Mouse (Mus musculus) liver, embryonic 14.5 days (tissue): ENCODE results near the gene Scgb1a1. TPM values are rescaled to one million over a fixed set of nuclear protein-coding genes. Genes with fewer than 3 reads are reported as not detected.

Experiments used
- ATAC-seq: fragments of 200-750 bp; cut with Nextera tagmentation; 2 replicates; pipeline ENCODE4 v1.8.0; 2017; ENCODE audit warnings: moderate number of reproducible peaks, mild to moderate bottlenecking, moderate library complexity; ENCODE audit not compliant: insufficient read depth
- DNase-seq, 3 experiments: peaks; one replicate each; pipeline ENCODE4 v3.0.0-alpha.2; 2012 to 2013; ENCODE audit warnings: low read depth in 3 of 3, low spot score in 3 of 3
- H3K27ac ChIP-seq: fragments of 300-500 bp; sonication (generic); 2 replicates; pipeline ENCODE4 v1.5.1; 2014; ENCODE audit warnings: moderate library complexity, mild to moderate bottlenecking, control low read depth, inconsistent platforms
- H3K27me3 ChIP-seq: fragments of 300-500 bp; sonication (generic); 2 replicates; pipeline ENCODE4 v1.6.1; 2014; ENCODE audit warnings: mild to moderate bottlenecking, low read length, moderate library complexity; ENCODE audit not compliant: control insufficient read depth, insufficient read depth
- H3K36me3 ChIP-seq: fragments of 300-500 bp; sonication (generic); replicated peaks from 2 replicates; pipeline ENCODE4 v1.6.1; 2014; ENCODE audit warnings: low read depth; ENCODE audit not compliant: control insufficient read depth, insufficient read depth
- H3K4me1 ChIP-seq, 2 experiments: fragments of 200-500 bp in 1 of 2; fragments of 300-500 bp in 1 of 2; sonication (generic) in 1 of 2; replicated peaks; 2 replicates each; pipeline ENCODE4 v1.6.1; 2012 to 2014; ENCODE audit warnings: antibody characterized with exemption in 1 of 2, inconsistent platforms in 1 of 2, low read length in 1 of 2; ENCODE audit not compliant: control insufficient read depth in 2 of 2, insufficient read depth in 2 of 2
- H3K4me2 ChIP-seq: fragments of 300-500 bp; sonication (generic); 2 replicates; pipeline ENCODE4 v1.6.1; 2014; ENCODE audit warnings: low read depth, mild to moderate bottlenecking, control low read depth, moderate library complexity
- H3K4me3 ChIP-seq, 2 experiments: fragments of 200-500 bp in 1 of 2; fragments of 300-500 bp in 1 of 2; sonication (generic) in 1 of 2; 2 replicates each; pipeline ENCODE4 v1.5.1; 2012 to 2014; ENCODE audit warnings: low read depth in 2 of 2, low read length in 2 of 2, mild to moderate bottlenecking in 2 of 2, control low read depth in 1 of 2, inconsistent platforms in 1 of 2, moderate library complexity in 1 of 2; ENCODE audit not compliant: insufficient read depth in 1 of 2
- H3K9ac ChIP-seq: fragments of 300-500 bp; sonication (generic); replicated peaks from 2 replicates; pipeline ENCODE4 v1.6.1; 2014; ENCODE audit warnings: mild to moderate bottlenecking, control low read depth, moderate library complexity
- H3K9me3 ChIP-seq: fragments of 300-500 bp; sonication (generic); 2 replicates; pipeline ENCODE4 v1.6.1; 2016; ENCODE audit warnings: low read length, mixed read lengths; ENCODE audit not compliant: control insufficient read depth
- CTCF ChIP-seq: IDR thresholded peaks from 2 replicates; pipeline ENCODE4 v1.5.1; 2016; ENCODE audit warnings: antibody characterized with exemption, low read depth, control low read depth
- EP300 ChIP-seq: IDR thresholded peaks from 2 replicates; pipeline ENCODE4 v1.6.1; 2016; ENCODE audit warnings: antibody characterized with exemption, low read depth
- WGBS: fragments of 180-500 bp; shearing (Covaris S2); extraction: QIAGEN DNeasy Blood & Tissue Kit; methylation state at CpG from one replicate; pipeline ENCODE4 v1.1.7; 2014; ENCODE audit not compliant: insufficient replicate concordance; 5-methylcytosine and 5-hydroxymethylcytosine counted together
- polyA plus RNA-seq, 2 experiments: library from polyadenylated mRNA; depleted of rRNA in 1 of 2; stranded (reverse) in 1 of 2; unstranded in 1 of 2; fragments of >200 nt; fragmentation: Nextera tagmentation in 1 of 2; extraction: Ambion mirVana in 1 of 2; gene quantifications; 2 replicates each; pipeline versions ENCODE4 v1.2.1 to v1.2.3; 2012 to 2014

The Scgb1a1 gene
- polyA plus RNA-seq, 2 experiments, result not detected

- H3K36me3 ChIP-seq, result no peaks in the 10 kb centered on the region
- no peak for TF ChIP-seq EP300
- no peak for TF ChIP-seq CTCF
- H3K4me2 ChIP-seq, result no peak overlapping the region
- H3K4me1 ChIP-seq, result peaks cover 0 to 15% of the 10 kb centered on the region in 2 experiments; a peak in 2 of 4 replicates
- H3K27ac ChIP-seq, result no peak overlapping the region
- H3K9ac ChIP-seq, result no peak overlapping the region
- H3K27me3 ChIP-seq, result no peaks in the 10 kb centered on the region
- no peak overlapping the region for H3K4me3 ChIP-seq
- no peaks in the 10 kb centered on the region for H3K9me3 ChIP-seq
- DNase-seq, result no peak
- 43% methylated on average over 12 of the region's 12 CpGs for WGBS
- ATAC-seq, result no peak
Observed at GRCm38 (mm10) chr19:9073776-9074411, 13.9 kb downstream of the Scgb1a1 start.

GRCm38 (mm10) chr19:9072157-9072530 is 15.6 kb downstream of the Scgb1a1 start:
- TF ChIP-seq EP300 (no peak), CTCF (no peak)
- H3K9ac ChIP-seq, result no peak overlapping the region
- WGBS, result 47% methylated on average over 2 of the region's 2 CpGs
- H3K9me3 ChIP-seq, result no peaks in the 10 kb centered on the region
- DNase-seq (no peak), ATAC-seq (no peak)
- H3K36me3 ChIP-seq, result no peaks in the 10 kb centered on the region
- H3K4me1 ChIP-seq, result peaks cover 0 to 15% of the 10 kb centered on the region in 2 experiments; a peak in 2 of 4 replicates
- H3K4me3 ChIP-seq, result no peak overlapping the region
- H3K27ac ChIP-seq, result no peak overlapping the region
- H3K27me3 ChIP-seq, result no peaks in the 10 kb centered on the region
- H3K4me2 ChIP-seq, result no peak overlapping the region

- Histone ChIP-seq H3K36me3 (no peaks in the 10 kb centered on the region), H3K4me3 (no peak overlapping the region), H3K9me3 (no peaks in the 10 kb centered on the region), H3K27ac (no peak overlapping the region), H3K4me1 (peaks cover 0 to 15% of the 10 kb centered on the region in 2 experiments; a peak in 2 of 4 replicates), H3K4me2 (no peak overlapping the region), H3K27me3 (no peaks in the 10 kb centered on the region), H3K9ac (no peak overlapping the region)
- ATAC-seq, result no peak
- 45% methylated on average over 7 of the region's 7 CpGs for WGBS
- no peak for DNase-seq
- no peak for TF ChIP-seq EP300
- TF ChIP-seq CTCF, result no peak
Observed at GRCm38 (mm10) chr19:9071456-9072156, 16.2 kb downstream of the Scgb1a1 start.

DNA sequence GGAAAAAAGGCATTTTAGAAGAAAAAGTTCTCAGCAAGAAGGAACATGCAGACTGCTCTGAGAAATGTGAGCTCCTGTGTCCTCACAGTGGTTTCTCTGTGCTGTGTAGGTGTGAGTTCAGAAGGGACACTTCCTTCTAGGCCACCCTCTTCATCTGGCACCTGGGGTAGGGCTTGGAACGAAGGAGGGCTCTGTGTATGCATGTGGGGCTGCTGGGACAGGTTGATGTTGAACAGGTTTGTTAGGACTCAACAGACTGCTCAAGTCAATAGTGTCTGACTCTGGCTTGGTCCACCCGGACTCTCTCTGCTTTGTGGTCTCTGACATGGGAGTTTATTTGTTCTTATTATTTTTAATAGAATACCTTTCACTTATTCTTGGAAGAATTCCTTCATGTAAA is 17.4 kb downstream of the Scgb1a1 start:
- Histone ChIP-seq H3K27me3 (no peaks in the 10 kb centered on the region), H3K4me3 (no peak overlapping the region), H3K9me3 (no peaks in the 10 kb centered on the region), H3K4me2 (no peak overlapping the region), H3K27ac (no peak overlapping the region), H3K36me3 (no peaks in the 10 kb centered on the region), H3K4me1 (peaks cover 0 to 21% of the 10 kb centered on the region in 2 experiments; a peak in 2 of 4 replicates), H3K9ac (no peak overlapping the region)
- DNase-seq (no peak), ATAC-seq (no peak)
- 65% methylated on average over 2 of the region's 2 CpGs for WGBS
- TF ChIP-seq EP300, result no peak

DNA sequence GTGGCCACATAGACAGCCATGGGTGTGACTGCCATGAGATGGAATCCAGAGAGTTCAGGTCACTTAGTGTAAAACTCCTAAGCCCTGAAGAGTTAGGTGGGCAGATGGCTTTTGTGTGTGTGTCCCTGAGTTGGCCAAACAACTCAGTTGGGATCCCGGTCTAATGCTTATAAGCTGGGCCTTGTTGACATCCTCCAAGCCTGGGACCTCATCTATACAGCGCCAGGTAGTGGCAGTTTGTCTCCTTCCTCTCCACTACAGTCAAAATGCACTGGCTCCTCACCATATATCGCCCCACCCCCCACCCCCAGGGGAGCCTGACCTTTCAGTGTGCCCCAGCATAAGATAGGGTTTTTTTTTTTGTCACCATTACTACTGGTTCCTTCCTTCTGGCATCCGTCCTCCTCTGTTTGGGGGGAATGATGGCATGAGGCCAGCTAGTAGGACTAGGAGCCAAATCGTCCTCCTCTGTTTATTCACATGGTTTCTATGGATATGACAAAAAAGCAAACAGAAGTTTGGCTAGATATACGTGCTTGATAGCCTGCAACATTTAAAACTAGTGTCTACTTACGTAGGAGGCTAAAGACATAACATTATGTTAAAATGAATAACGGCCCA is 18.0 kb downstream of the Scgb1a1 start:
- Histone ChIP-seq H3K27ac (no peak overlapping the region), H3K4me3 (no peak overlapping the region), H3K36me3 (no peaks in the 10 kb centered on the region), H3K4me2 (no peak overlapping the region), H3K9ac (no peak overlapping the region), H3K4me1 (peaks cover 0 to 19% of the 10 kb centered on the region in 2 experiments; a peak in 2 of 4 replicates), H3K9me3 (no peaks in the 10 kb centered on the region), H3K27me3 (no peaks in the 10 kb centered on the region)
- TF ChIP-seq EP300 (no peak), CTCF (no peak)
- ATAC-seq (no peak), DNase-seq (no peak)
- 53% methylated on average over 8 of the region's 8 CpGs for WGBS
